Mouse (Mus musculus) large intestine, adult 2 months (tissue): Measurements from ENCODE around the gene Kcmf1. TPM values are rescaled to one million over a fixed set of nuclear protein-coding genes. Genes with fewer than 3 reads are reported as not detected.

Source experiments
- DNase-seq: peaks from one replicate; pipeline ENCODE4 v3.0.0-alpha.2; 2012; ENCODE audit warnings: low read depth, low spot score
- WGBS: fragments of 180-500 bp; shearing (Covaris S2); methylation state at CpG from one replicate; pipeline ENCODE4 v1.1.7; 2018; 5-methylcytosine and 5-hydroxymethylcytosine counted together
- polyA plus RNA-seq: library from polyadenylated mRNA; depleted of rRNA; stranded (reverse); fragments of >200 nt; gene quantifications from 2 replicates; pipeline ENCODE4 v1.2.3, GENCODE M21; 2012; rRNA removed

Gene Kcmf1
- polyA plus RNA-seq = 65.1 and 99.2 TPM in 2 replicates

- under 1% methylated on average over 100 of the region's 113 CpGs for WGBS
- no peak for DNase-seq
These were observed at the start of gene Kcmf1 for GRCm38 (mm10) chr6:72899781-72900681. Gene Kcmf1 (minus strand): TSS chr6:72899979.

- no peak for DNase-seq
- WGBS = 57% methylated on average over 9 of the region's 9 CpGs
These were observed 49.5 kb upstream of the Kcmf1 start for GRCm38 (mm10) chr6:72949161-72949756.

- no peak for DNase-seq
- WGBS = 87% methylated on average over 3 of the region's 3 CpGs
These were observed 48.6 kb upstream of the Kcmf1 start for GRCm38 (mm10) chr6:72948392-72948791.

- 88% methylated on average over 6 of the region's 6 CpGs for WGBS
These were observed 48.2 kb upstream of the Kcmf1 start for GRCm38 (mm10) chr6:72947960-72948359.

DNA sequence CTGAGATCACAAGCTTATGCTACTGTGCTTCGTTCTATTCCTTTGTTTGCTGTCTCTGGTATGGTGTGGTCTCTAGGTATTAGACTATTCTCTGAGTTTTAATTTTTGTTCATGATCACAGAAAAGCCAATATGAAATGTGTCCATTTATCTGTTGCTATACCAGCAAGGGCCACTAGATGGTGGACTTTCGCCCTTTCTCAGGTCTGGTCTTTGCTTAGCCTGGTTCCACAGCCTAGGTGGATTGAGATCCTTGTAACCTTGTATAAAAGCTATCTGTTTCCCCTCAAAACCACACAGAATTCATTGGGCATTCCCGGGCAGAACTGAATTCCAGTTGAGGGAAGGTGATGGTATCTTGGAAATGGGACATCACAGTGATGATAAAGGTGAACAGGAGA, 40.7 kb upstream of the Kcmf1 start:
- 2% methylated on average over 3 of the region's 3 CpGs for WGBS
- no peak for DNase-seq

More at GRCm38 (mm10) chr6:72947960-72948359, 48.2 kb upstream of the Kcmf1 start:
- no peak for DNase-seq

DNA sequence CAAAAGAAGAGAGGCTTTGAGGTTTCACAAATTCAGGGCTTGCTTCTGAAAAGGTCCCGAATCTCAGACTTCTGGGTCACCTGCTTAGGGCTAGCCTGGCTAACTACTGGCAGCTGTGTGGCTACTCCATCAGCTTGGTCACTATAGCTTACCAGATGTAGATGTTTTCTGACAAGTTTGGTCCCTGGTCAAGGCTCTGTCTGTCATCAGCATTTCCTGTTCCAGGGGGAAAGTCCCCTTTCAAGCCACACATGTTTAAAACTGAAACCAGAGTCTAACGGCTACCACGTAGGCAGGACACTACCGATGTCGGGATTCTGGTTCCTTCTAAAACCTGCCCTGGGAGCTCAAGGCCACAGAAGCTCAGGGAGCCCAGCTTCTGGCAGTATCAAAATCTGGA, 38.1 kb upstream of the Kcmf1 start:
- 24% methylated on average over 5 of the region's 5 CpGs for WGBS

DNA sequence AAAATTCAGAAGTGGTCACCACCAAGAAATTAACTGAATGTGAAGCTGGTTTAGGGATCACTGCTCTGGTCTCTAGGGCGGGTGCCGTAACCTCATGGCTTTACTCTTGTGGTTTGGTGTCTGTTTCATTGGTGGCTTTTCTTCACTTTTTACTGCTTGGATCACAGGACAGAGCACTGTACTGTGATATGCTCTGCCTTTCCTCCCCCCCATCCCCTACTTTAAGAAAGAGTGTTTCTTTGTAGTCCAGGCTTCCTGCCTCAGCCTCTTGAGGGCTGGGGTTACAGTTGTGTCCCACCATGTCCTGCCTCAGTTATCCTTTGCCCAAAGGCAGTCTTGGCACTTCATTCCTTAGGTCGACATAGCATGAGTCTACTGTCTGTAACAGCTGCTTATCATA, 37.7 kb upstream of the Kcmf1 start:
- WGBS = 69% methylated on average over 3 of the region's 3 CpGs
- DNase-seq = no peak

More for the DNA sequence above, 38.1 kb upstream of the Kcmf1 start:
- no peak for DNase-seq

DNA sequence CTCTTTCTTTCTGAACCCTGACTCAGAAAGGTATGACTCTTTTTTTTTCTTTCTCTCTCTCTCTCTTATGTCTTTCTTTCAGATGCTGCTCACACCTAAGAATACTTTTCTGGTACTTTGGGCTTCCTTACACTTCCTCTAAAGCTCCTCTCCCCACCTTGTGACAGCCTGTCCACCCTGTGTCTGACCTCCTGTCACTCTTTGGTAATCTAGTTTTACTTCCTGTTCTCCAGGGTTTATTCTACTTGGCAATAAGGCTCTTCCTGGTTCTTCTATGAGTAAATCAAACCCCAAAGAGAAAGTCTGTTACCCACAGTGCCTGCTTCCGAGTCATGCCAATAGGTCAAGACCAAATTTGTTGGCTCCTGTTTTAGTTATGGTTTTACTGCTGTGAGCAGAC, 33.2 kb upstream of the Kcmf1 start:
- DNase-seq = no peak
- WGBS = 40% methylated on average over 1 of the region's 1 CpGs

GRCm38 (mm10) chr6:72931533-72931932, 31.8 kb upstream of the Kcmf1 start:
- WGBS = 53% methylated on average over 3 of the region's 3 CpGs
- no peak for DNase-seq

GRCm38 (mm10) chr6:72929795-72930398, 30.1 kb upstream of the Kcmf1 start:
- no peak for DNase-seq
- 50% methylated on average over 4 of the region's 4 CpGs for WGBS

DNA sequence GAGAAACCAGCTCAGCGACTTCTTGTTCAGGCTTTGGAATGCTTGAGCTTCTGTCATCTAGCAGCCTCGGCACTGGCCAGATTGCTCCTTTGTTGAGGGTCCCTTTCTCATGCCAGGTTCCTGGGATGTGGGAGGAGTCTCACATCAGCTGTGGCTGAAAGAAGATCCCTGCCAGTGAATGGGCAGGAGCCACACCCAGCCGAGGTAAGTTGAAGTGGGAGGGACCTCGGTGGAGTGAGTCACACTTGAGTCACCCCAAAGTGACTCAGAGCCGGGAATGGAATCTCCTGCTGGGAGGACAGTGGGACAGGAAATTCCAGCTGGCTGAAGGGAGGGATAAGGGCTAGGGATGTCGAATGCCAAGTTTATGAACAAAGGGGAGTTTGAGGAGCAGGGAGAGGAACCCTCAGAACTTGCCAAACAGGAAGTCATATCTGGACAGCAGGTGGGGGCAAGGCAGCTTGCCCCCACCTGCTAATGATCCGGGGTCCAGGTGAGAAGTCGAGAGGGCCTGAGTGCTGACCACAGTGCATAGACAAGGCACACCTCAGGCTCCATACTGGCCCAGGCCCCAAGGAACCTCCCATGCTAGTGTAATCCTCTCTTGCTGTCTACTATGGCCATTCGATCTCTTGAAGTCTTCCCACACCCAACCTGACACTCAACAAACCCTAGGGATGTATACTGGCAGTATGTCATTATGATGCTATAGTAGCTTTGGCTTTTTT, 27.1 kb upstream of the Kcmf1 start:
- no peak for DNase-seq
- 10% methylated on average over 9 of the region's 9 CpGs for WGBS

DNA sequence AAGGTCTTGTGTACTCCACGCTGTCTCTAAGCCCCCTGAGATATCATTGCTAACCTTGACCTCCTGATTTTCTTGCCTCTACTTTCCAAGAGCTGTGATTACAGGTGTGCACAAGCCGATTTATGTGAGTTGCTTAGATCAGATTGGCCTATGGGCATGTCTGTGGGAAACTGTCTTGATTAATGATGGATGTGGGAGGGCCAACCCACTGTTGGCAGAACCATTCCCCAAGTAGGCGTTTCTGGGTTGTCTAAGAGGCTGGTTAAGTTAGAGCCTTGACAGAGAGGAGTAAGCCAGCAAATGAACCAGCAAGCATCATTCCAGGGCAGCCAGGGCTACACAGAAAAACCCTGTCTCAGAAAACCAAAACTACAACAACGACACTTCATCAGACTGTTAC, 26.3 kb upstream of the Kcmf1 start:
- DNase-seq = no peak

DNA sequence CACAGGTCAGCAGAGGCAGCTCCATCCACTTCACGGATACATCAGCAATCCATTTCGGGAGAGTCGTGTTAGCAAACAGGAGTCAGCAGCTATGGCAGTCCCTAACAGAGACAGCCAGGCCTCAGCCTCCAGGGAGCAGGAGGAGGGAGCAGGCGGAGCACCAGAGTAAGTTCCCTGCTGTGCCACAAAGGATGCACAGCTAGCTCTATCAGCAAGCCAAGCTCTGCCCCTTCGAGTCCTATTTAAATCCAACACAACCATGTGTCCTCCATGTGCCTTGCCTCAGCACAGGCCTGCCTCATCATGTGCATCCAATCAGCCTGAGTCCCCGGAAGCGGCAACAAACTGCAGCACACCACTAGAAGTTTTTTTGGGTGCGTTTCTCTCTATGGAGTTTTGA, 23.6 kb upstream of the Kcmf1 start:
- WGBS = 88% methylated on average over 8 of the region's 8 CpGs
- DNase-seq = no peak

More for the DNA sequence above, 26.3 kb upstream of the Kcmf1 start:
- 86% methylated on average over 4 of the region's 4 CpGs for WGBS

DNA sequence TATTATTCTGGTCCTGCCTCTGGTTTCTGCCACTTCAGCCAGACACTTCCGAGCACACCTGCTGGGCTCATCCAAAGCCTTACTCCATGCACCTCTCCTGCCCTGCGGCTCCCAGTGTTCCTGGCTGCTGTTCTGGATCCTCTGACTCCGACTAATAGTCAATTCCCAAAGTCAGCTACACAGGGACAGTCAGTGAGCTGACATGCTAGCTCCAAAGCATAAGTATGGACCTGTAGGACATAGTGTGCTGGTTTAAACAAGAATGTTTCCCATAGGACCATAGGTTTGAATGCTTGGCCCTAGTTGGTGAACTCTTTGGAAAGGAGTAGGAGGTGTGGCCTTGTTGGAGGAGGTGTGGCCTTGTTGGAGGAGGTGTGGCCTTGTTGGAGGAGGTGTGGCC, 21.3 kb upstream of the Kcmf1 start:
- DNase-seq = no peak
- WGBS = 95% methylated on average over 3 of the region's 3 CpGs

DNA sequence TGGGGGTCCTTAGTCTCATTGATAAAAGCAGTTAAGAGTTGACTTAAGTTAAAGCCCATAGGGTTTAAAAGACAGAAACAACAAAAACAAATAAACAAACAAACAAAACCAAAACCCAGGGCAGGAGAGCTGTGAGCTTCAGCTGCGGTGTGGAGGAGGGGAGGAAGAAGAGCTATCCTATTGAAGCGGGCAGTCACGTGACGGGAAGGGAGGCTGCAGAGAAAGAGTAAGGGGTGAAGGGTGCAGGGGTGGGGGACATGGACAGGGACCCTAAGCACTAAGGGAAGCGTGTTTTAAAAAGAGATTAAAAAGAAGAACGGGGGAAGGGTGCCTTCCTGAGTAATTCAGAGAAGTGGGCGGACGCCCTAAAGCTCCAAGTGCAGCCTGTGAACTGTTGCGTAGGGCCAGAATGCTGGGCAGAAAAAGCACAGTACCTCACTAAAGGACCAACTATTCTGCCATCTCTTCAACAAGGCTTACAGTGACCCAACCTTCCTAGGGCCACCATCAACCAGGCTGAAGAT, 18.8 kb upstream of the Kcmf1 start:
- 80% methylated on average over 9 of the region's 9 CpGs for WGBS
- DNase-seq = no peak

DNA sequence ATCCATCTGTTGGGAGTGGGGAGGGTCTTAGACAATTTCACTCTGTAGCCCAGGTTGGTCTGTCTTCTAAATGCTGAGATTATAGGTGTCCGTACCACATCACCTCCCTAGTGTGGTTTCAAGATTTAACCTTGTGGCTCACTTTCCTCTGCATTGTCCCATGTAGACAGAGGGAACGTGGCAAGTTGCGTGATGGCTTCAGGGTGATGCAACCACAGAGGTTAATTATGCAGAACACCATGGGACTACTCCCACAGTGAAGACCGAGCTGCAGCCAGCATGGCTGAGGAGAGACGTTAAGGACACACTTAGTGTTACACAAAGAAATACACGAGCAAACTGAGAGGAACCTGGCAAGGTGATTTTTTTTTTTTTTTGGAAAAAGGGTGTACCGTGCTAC, 16.6 kb upstream of the Kcmf1 start:
- 78% methylated on average over 7 of the region's 7 CpGs for WGBS
- no peak for DNase-seq

- 72% methylated on average over 6 of the region's 6 CpGs for WGBS
- no peak for DNase-seq
These were observed 14.4 kb upstream of the Kcmf1 start for GRCm38 (mm10) chr6:72914087-72914749.

DNA sequence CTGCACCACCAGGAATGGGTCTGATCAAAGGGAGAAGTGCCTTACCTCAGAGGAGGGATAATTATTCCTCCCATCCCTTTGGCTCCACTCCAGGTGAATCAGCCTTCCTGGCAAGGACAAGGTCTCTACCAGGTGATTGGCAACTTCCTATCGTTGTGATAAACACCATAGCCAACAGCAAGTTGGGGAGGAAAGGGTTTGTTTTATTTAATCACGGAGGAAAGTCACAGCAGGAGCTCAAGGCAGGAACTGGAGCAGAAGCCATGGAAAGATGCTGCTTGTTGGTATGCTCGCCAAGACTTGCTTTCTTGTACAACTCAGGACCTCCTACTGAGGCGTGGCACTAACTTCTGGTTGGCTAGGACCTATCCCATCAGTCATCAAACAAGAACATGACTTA, 11.5 kb upstream of the Kcmf1 start:
- no peak for DNase-seq
- 55% methylated on average over 4 of the region's 4 CpGs for WGBS

- 88% methylated on average over 6 of the region's 6 CpGs for WGBS
- DNase-seq = no peak
These were observed 2.6 kb upstream of the Kcmf1 start for GRCm38 (mm10) chr6:72902254-72902990.
